Mouse (Mus musculus) mesoderm, embryonic 11.5 days (tissue): ENCODE data around the gene Tmem41a.

Experiments
- DNase-seq: peaks from one replicate; pipeline ENCODE4 v3.0.0-alpha.2; 2012; ENCODE audit warnings: low read depth, low spot score

Tmem41a gene

DNA sequence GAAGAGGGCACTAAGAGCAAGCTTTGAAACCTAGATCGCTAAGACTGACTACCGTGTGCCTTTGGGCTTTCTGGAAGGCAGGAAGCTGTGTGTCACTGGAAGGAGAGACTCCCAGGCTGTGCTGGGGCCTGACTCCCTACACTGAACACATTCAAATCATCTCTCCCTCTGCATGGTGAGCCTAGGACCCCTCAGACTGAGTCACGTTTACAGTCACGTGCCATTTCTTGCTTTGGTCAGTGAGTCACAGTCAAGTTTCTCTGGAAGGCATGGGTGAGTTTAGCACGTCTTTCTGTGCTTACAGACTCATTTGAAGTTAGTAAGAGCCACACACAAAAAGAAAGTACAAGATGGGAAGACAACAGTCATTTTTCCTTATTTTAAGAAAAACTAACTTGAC is 46.1 kb downstream of the Tmem41a start:
- DNase-seq: no peak

DNA sequence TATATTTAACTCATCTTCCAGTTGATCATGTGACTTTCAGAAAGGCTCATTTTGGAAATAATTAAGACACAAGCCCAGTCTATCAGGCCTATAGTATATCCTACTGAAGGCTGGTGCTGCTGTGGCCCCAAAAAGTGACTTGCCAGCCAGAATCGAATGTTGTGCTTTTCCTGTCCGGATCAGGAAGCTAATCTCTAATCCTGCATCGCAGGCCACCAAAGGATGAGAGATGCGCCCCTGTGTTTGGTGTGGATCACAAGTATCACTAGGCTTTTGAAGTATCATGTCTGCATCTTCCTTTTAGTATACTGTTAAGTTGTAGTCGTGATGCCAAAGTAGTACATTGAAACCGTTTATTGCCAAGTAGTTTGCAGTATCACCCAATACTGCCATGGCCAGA is 53.5 kb downstream of the Tmem41a start:
- DNase-seq: no peak

DNA sequence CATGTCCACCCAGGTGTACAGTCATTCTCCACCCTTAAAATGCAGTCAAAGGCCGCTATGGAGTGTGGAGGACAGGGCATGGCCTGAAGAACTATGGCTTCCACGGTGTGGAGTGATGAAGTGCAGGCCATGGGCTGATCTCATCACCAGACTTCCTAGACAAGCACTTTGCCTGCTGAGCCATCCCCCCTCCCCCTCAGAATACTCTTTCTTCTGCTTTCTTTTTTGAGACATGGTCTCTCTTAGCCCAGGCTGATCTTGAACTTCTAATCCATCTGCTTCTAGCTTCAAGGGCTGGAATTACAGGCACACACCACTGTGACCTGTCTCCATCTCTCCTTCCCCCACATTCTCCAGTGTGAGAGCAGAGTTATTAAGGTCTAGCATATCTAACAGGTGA is 59.8 kb downstream of the Tmem41a start:
- no peak for DNase-seq
